Mouse (Mus musculus): ENCODE data around the gene Ptcd1.
"Not testable (repeated sequence)": the region's sequence is repeated elsewhere in the genome, so short reads cannot be mapped to it uniquely, and the experiment has no call there.

Gene Ptcd1

GRCm38 (mm10) chr5:145161361-145161760 lies 5.5 kb downstream of the Ptcd1 start:
- DNase-seq: no peak

GRCm38 (mm10) chr5:145152690-145153089 lies 14.2 kb downstream of the Ptcd1 start:
- DNase-seq: no peak

GRCm38 (mm10) chr5:145149294-145149693 lies 17.6 kb downstream of the Ptcd1 start:
- DNase-seq: no peak

GRCm38 (mm10) chr5:145147748-145148147 lies 19.2 kb downstream of the Ptcd1 start:
- no peak for DNase-seq

- DNase-seq: peak; percentile 30
Observed at GRCm38 (mm10) chr5:145140611-145141010, 26.3 kb downstream of the Ptcd1 start.

DNA sequence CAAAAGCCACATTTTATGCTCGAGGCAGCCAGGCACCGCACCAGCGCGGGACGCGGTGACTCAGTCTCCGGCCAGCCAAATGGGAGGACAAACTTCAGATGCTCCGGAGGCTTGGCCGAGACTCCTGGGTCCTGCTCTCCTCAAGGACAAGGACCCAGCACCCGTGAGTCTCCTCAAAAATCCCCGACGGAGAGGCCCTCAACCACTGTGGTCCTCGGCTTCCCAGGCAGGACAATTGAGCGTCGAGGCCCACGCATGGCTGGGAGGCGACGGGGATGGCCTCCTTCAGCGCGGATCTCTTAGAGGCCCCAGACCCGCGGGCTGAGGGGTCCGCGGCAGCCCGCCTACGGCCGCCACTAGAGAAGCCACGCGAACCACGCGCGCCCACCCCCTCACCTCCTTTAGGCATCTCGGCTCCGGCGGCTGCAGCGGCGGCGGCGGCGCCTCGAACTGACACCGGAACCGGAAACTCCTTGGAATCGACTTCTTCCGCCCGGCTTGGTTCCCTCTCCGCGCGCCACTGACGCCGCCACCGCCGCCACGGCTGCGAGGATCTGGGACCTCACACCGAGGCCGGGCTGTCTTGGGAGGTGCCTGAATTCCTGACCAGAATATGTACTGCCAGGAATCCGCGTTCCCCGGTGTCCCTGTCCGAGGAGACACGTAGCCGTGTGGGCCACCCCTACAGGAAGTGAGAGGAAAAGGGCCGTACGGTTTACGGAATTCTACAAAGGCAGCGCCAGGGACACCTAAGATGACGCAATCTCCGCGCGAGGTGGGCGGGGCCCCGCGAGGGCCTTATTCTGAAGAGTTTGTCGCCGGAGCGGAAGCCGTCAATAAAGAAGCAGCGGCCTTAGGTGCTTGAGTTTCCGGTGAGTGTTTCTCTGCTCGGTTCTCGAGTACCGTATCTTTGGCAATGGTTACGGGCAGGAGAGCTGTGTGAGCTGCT lies 27.1 kb downstream of the Ptcd1 start, which contains the start of the genes Pdap1 and Bud31:
Pdap1 (minus strand) TSS at position 668 of the 949 bp plus-strand sequence.
Bud31 (plus strand) TSS at position 792 of the 949 bp plus-strand sequence.
- peak; percentile 96 for DNase-seq

DNA sequence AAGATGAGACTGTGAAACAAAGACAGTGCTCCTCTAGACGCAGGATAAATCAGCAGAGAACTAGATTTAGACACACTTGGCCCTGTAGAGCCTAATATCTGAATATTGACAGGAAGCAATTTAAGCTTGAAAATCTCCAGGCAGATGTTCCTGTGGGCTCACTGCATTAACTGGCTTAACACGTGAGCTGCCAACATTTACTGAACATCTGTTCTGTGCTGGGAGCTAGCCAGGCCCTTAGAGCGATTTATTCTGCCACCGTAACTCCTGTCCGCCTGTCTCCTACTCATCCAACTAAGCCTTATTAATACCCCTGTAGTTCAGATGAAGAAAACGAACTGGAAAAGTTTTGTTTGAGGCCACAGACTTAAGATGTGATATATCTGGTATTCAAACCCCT lies 28.1 kb downstream of the Ptcd1 start:
- no peak for DNase-seq

DNA sequence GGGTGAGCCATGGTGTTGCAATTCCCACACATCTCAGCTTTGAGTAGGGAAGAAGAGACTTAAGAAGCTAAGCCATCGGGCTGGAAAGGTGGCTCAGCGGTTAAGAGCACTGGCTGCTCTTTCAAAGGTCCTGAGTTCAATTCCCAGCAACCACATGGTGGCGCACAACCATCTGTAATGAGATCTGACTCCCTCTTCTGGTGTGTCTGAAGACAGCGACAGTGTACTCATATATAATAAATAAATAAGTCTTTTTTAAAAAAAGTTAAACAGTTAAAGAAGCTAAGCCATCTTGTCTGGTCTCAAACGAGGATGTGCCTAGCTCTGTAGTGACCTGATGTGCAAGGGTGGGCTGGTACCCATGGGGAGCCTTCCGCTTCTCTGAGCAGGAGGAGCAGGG lies 33.6 kb downstream of the Ptcd1 start:
- not testable (repeated sequence) for DNase-seq

DNA sequence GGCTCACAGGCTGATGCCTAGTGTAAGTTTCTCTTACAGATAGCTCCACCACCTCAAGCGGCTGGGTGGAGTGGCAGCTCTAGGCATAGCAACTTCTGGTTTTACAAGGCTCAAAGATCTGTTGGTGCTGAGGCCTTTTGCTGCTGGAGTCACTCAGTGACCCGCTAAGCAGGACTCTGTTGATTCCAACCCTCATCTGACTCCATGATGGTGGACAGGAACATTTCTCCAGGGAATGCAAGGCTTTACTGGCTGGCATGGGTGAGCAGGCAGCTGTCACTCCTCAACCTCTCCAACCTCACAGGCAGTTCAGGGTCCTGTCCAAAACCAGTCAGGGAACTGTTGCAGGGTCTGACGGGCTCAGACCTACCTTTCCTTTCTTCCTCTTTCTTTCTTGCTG lies 35.9 kb downstream of the Ptcd1 start:
- DNase-seq: no peak

GRCm38 (mm10) chr5:145130191-145130590 lies 36.7 kb downstream of the Ptcd1 start:
- no peak for DNase-seq

- DNase-seq: not testable (repeated sequence)
Observed at GRCm38 (mm10) chr5:145129773-145130172, 37.1 kb downstream of the Ptcd1 start.

GRCm38 (mm10) chr5:145129124-145129523 lies 37.8 kb downstream of the Ptcd1 start:
- no peak for DNase-seq

- DNase-seq: no peak
Observed at GRCm38 (mm10) chr5:145126580-145126979, 40.3 kb downstream of the Ptcd1 start.

GRCm38 (mm10) chr5:145123396-145123795 lies 43.5 kb downstream of the Ptcd1 start:
- DNase-seq: no peak

- DNase-seq: no peak
Observed at GRCm38 (mm10) chr5:145120921-145121320, 46.0 kb downstream of the Ptcd1 start.

DNA sequence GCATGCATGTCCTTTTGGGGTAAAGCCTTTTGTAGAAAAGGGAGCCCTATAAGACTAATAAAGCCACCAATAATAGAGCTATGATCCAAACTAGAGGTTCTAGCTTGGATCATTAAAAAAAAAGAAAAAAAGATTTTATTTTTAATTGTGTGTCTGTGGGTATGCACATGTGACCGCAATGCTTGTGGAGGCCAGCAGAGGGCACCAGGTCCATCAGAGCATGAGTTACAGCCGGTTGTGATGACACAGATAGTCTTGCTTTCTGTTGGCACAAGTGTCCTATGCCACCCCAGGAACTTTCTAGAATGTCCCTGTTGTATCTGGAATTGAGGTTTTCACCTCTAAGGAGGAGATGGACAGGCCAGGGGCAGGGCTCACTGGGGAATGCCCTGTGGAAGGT lies 47.5 kb downstream of the Ptcd1 start:
- peak; percentile 39 for DNase-seq

DNA sequence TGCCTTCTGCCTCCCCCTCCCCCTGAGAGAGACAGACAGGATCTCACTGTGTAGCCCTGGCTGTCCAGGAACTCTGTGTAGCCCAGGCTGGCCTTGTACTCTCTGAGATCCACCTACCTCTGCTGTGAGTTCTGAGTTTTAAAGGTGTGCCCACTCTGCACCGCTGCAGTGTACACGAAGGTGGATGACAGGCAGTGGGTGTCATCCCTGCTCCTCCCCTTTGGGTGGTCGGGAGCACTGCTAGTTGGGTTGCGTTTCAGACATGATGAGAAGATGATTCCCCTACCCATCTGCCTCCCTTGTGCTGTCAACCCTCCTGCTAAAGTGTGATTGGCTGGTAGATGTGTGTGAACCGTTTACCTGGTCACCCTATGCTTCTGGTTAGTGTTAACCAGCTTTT lies 48.4 kb downstream of the Ptcd1 start:
- no peak for DNase-seq

DNA sequence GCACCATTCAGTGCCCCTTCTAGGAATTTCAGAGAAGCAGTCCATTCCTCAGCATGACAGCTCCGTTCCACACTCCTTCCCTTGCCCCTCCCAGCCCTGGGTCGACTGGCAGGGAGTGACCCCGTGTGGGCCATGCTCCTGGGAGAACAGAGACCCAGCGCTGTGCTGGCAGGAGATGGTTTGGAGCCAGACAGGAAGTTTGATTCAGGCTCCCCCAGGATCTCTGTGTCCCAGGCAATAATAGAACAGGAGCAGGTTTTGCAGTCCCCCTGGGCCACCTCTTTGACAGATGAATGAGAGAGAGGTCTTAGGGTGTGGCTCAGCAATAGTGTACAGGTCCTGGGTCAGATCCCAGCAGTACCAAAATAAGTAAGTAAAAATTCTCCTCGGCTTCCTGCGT lies 48.9 kb downstream of the Ptcd1 start:
- no peak for DNase-seq

DNA sequence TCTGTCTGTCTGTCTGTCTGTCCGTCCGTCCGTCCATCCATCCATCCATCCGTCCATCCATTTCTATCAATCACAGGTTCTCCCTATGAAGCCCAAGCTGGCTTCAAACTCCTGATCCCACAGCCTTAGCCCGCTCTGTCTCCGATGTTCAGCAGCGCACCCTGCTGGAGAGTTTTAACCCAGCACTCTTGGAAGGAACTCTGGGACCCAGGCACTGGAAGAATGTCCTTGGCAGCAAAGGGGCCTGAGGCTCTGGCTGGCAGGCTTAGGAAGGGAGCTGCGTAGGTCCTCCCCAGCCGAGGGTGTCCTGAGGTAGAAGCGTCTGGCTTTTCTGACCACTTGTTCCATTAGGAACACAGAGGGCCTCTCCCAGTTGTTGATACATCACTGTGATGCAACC lies 50.0 kb downstream of the Ptcd1 start:
- DNase-seq: peak; percentile 76

- DNase-seq: peak; percentile 69
Observed at GRCm38 (mm10) chr5:145116316-145116715, 50.6 kb downstream of the Ptcd1 start.

GRCm38 (mm10) chr5:145115736-145116135 lies 51.2 kb downstream of the Ptcd1 start:
- DNase-seq: no peak

DNA sequence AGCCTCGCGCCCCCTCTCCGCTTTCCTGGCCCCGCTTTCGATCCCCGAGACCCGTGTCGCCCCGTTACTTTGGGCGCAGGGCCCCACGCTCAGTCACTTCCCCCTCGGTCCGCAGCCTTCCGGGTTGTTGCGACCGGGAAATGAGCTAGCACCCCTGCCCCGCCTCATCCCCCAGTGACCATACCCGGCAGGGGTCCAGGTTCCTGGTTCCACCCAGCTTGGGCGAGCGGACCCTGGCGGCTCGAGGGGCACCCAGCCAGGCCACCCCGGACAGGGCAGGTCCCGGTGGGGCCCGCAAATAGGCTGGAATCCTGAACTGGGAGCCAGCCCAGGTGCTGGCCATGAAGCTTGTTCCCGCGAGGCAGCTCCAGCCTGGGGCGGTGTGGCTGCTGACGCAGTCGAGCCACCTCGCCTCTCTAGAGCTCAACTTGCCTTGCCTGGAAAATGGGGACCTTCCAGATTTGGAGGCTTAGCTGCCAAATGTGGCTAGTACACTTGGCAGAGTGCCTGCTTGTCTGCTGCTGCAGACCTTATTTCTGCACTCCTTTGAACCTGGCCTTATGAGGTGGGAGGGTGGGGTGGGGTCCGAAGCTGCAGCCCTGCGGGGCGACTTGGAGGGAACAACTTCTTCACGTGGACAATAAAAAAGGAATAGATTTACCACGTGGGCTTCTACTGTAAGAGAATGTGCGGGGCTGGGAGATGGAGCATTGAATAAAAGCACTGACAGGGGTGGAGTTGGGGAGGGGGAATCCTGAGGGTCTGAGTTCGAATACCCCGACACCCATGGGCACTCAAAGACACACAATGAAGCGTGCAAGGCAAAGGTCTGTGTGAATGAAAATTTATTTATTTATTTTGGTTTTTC lies 52.1 kb downstream of the Ptcd1 start:
- DNase-seq: no peak

DNA sequence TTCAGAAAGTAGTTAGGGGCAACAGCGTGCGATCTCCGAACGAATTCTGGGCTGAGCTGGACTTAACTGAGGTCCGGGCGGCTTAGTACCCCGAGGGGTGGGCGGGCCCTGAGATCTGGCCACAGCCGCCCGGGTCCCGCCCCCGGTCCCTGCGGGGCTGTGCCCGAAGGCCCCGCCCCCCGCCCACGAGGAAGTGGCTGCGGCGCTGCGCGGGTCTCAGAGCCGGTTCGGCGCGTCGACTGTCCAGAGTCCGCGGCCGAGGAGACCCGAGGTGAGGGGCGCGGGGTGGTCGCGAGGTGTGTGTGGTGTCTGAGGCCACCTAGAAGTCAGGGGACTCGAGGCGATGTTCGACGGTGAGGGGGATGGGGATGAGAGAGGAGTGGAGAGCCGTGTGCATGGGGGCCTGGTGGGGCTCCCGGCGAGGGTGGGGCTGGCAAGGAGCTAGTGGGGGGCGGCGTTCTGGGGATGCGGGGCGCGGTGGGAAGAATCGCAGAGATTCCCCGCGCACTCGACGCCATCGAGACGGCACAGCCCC lies 52.8 kb downstream of the Ptcd1 start, which contains the start of gene Arpc1b:
Arpc1b (plus strand) TSS at position 145 of the 535 bp plus-strand sequence.
- peak; percentile 77 for DNase-seq

All from thymus, postnatal 14 days (tissue).